Mouse (Mus musculus) heart, adult 2 months (tissue): ENCODE data around the gene Son.

ENCODE experiments used
- CTCF ChIP-seq: fragments of 200-600 bp; IDR thresholded peaks from 2 replicates; pipeline ENCODE4 v1.8.1; 2022; ENCODE audit warnings: antibody characterized with exemption, mild to moderate bottlenecking, moderate library complexity
- EP300 ChIP-seq: fragments of 200-500 bp; IDR thresholded peaks from 2 replicates; pipeline ENCODE4 v1.6.1; 2011; ENCODE audit warnings: low read depth, low read length, control low read depth; ENCODE audit not compliant: insufficient read depth
- POLR2A ChIP-seq: fragments of 200-500 bp; IDR thresholded peaks from 2 replicates; pipeline ENCODE4 v1.6.1; 2011; ENCODE audit warnings: mild to moderate bottlenecking, low read depth, low read length, control low read depth; ENCODE audit not compliant: insufficient read depth

DNA sequence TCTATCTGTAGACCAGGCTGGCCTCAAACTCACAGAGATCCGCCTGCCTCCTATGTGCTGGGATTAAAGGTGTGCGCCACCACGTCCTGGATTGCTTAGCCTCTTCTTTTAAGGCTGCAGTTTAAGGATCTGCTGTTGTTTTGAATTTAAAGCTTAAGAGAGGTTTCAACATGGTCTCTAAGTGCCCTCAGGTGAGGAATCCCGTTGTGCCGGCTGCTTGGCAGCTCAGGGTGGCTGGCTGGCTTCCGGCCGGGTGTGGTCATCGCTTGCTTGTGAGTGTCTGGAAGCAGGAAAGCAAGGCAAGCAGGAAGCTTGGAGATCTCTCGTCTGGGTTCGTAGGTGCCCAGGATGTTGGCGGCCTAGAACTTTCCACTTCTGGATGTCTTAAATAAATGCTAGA, 26.3 kb upstream of the Son start:
- TF ChIP-seq CTCF (no peak), POLR2A (no peak), EP300 (no peak)
